Mouse (Mus musculus) liver, adult 2 months (tissue): ENCODE results near the gene Ltbp4. TPM values are rescaled to one million over a fixed set of nuclear protein-coding genes. Genes with fewer than 3 reads are reported as not detected.

Experiments
- DNase-seq: peaks from one replicate; pipeline ENCODE4 v3.0.0-alpha.2; 2011; ENCODE audit warnings: low read depth, low spot score; ENCODE audit errors: extremely low read depth
- H3K27ac ChIP-seq: fragments of 200-500 bp; replicated peaks from 2 replicates; pipeline ENCODE4 v1.5.1; 2012; ENCODE audit warnings: low read depth, mild to moderate bottlenecking, control low read depth, inconsistent platforms, low read length; ENCODE audit not compliant: insufficient read depth
- H3K27me3 ChIP-seq: fragments of 200-500 bp; 2 replicates; pipeline ENCODE4 v1.6.1; 2012; ENCODE audit warnings: mild to moderate bottlenecking, moderate library complexity, low read length, inconsistent platforms; ENCODE audit not compliant: control insufficient read depth, insufficient read depth
- H3K36me3 ChIP-seq: fragments of 200-500 bp; 2 replicates; pipeline ENCODE4 v1.6.1; 2012; ENCODE audit warnings: low read length, inconsistent platforms; ENCODE audit not compliant: control insufficient read depth, insufficient read depth
- H3K4me1 ChIP-seq: fragments of 200-500 bp; 2 replicates; pipeline ENCODE4 v1.6.1; 2011; ENCODE audit warnings: low read length; ENCODE audit not compliant: control insufficient read depth, insufficient read depth
- H3K4me3 ChIP-seq: fragments of 200-500 bp; 2 replicates; pipeline ENCODE4 v1.5.1; 2011; ENCODE audit warnings: low read depth, mild to moderate bottlenecking, control low read depth, low read length, moderate library complexity; ENCODE audit not compliant: insufficient read depth
- H3K79me2 ChIP-seq: fragments of 200-500 bp; 2 replicates; pipeline ENCODE4 v1.6.1; 2012; ENCODE audit warnings: inconsistent platforms, mild to moderate bottlenecking, low read length, moderate library complexity; ENCODE audit not compliant: control insufficient read depth, insufficient read depth
- H3K9ac ChIP-seq: fragments of 200-500 bp; 2 replicates; pipeline ENCODE4 v1.6.1; 2012; ENCODE audit warnings: low read depth, mild to moderate bottlenecking, control low read depth, inconsistent platforms, low read length
- CTCF ChIP-seq: fragments of 200-500 bp; IDR thresholded peaks from 2 replicates; pipeline ENCODE4 v1.5.1; 2011; ENCODE audit warnings: low read depth, low read length, control low read depth
- POLR2A ChIP-seq: fragments of 200-500 bp; IDR thresholded peaks from 2 replicates; pipeline ENCODE4 v1.6.1; 2011; ENCODE audit warnings: low read length, control low read depth; ENCODE audit not compliant: insufficient read depth; ENCODE audit errors: extremely low read depth
- WGBS: fragments of 180-500 bp; shearing (Covaris S2); methylation state at CpG from one replicate; pipeline ENCODE4 v1.1.7; 2018; 5-methylcytosine and 5-hydroxymethylcytosine counted together
- polyA plus RNA-seq: library from polyadenylated mRNA; depleted of rRNA; stranded (reverse); fragments of >200 nt; gene quantifications from 2 replicates; pipeline ENCODE4 v1.2.3, GENCODE M21; 2012
- total RNA-seq: library from RNA; depleted of rRNA; stranded (reverse); fragments of >200 nt; gene quantifications from 2 replicates; pipeline ENCODE4 v1.2.3, GENCODE M21; 2014

Ltbp4 gene
- total and polyA plus RNA-seq, 2 experiments = 9.4 to 29.2 TPM

- Histone ChIP-seq H3K4me3 (no peak overlapping the region), H3K9ac (no peak overlapping the region), H3K79me2 (no peaks in the 10 kb centered on the region), H3K27me3 (no peaks in the 10 kb centered on the region), H3K36me3 (no peaks in the 10 kb centered on the region), H3K4me1 (no peaks in the 10 kb centered on the region), H3K27ac (no peak overlapping the region)
- WGBS = 93% methylated on average over 12 of the region's 12 CpGs
- no peak for TF ChIP-seq CTCF
- no peak for TF ChIP-seq POLR2A
- no peak for DNase-seq
Measured at GRCm38 (mm10) chr7:27264761-27265160, 72.7 kb downstream of the Ltbp4 start.

- TF ChIP-seq CTCF = no peak
- no peak for TF ChIP-seq POLR2A
Measured at GRCm38 (mm10) chr7:27261888-27262287, 75.6 kb downstream of the Ltbp4 start.

GRCm38 (mm10) chr7:27260856-27261255, 76.6 kb downstream of the Ltbp4 start:
- Histone ChIP-seq H3K79me2 (no peaks in the 10 kb centered on the region), H3K36me3 (no peaks in the 10 kb centered on the region), H3K27ac (no peak overlapping the region), H3K9ac (no peak overlapping the region), H3K27me3 (no peaks in the 10 kb centered on the region), H3K4me1 (peaks cover 8% of the 10 kb centered on the region), H3K4me3 (no peak overlapping the region)
- 94% methylated on average over 7 of the region's 7 CpGs for WGBS
- TF ChIP-seq CTCF (no peak), POLR2A (no peak)
- no peak for DNase-seq

More at GRCm38 (mm10) chr7:27261888-27262287, 75.6 kb downstream of the Ltbp4 start:
- Histone ChIP-seq H3K79me2 (no peaks in the 10 kb centered on the region), H3K4me3 (no peak overlapping the region), H3K36me3 (no peaks in the 10 kb centered on the region), H3K4me1 (peaks cover 8% of the 10 kb centered on the region), H3K27me3 (no peaks in the 10 kb centered on the region), H3K9ac (no peak overlapping the region), H3K27ac (no peak overlapping the region)
- DNase-seq = no peak
- 92% methylated on average over 6 of the region's 6 CpGs for WGBS

- no peak for TF ChIP-seq POLR2A
- no peak for TF ChIP-seq CTCF
- Histone ChIP-seq H3K4me1 (peaks cover 8% of the 10 kb centered on the region), H3K36me3 (no peaks in the 10 kb centered on the region), H3K9ac (no peak overlapping the region), H3K27me3 (no peaks in the 10 kb centered on the region), H3K27ac (no peak overlapping the region), H3K79me2 (no peaks in the 10 kb centered on the region), H3K4me3 (no peak overlapping the region)
- WGBS = 70% methylated on average over 5 of the region's 5 CpGs
- DNase-seq = no peak
Measured at GRCm38 (mm10) chr7:27259771-27260170, 77.7 kb downstream of the Ltbp4 start.

- Histone ChIP-seq H3K4me1 (peaks cover 8% of the 10 kb centered on the region), H3K36me3 (no peaks in the 10 kb centered on the region), H3K9ac (peak overlapping the region; percentile 32; the same call in 1 of the 2 replicates), H3K79me2 (no peaks in the 10 kb centered on the region), H3K4me3 (peak overlapping the region; percentile 58; the same call in 1 of the 2 replicates), H3K27me3 (no peaks in the 10 kb centered on the region), H3K27ac (no peak overlapping the region)
- DNase-seq = no peak
- no peak for TF ChIP-seq POLR2A
- TF ChIP-seq CTCF = no peak
- WGBS = 43% methylated on average over 9 of the region's 9 CpGs
Measured at GRCm38 (mm10) chr7:27259271-27259721, 78.2 kb downstream of the Ltbp4 start.

GRCm38 (mm10) chr7:27258205-27258899, 79.1 kb downstream of the Ltbp4 start, which contains the start of gene Numbl:
Gene Numbl, plus strand, starts transcription at chr7:27258433.
- H3K27me3 ChIP-seq = no peaks in the 10 kb centered on the region
- H3K4me1 ChIP-seq = peaks cover 8% of the 10 kb centered on the region
- WGBS = under 1% methylated on average over 46 of the region's 47 CpGs
- TF ChIP-seq CTCF (no peak), POLR2A (no peak)
- H3K27ac ChIP-seq = peak within 1 kb of the TSS; percentile 70
- DNase-seq = peak; percentile 64
- peak within 1 kb of the TSS; percentile 58 for H3K4me3 ChIP-seq
- no peaks in the 10 kb centered on the region for H3K36me3 ChIP-seq
- peak within 1 kb of the TSS; percentile 66 for H3K9ac ChIP-seq
- H3K79me2 ChIP-seq = no peaks in the 10 kb centered on the region
